In genomic region chr4:120120276-120120675, GRCm38 (mm10) we compare ENCODE assay signal across 8 mouse cellular contexts. TPM values are rescaled to one million over a fixed set of nuclear protein-coding genes. Genes with fewer than 3 reads are reported as not detected.
DNase-seq lines count a peak whose midpoint lies in the region; ATAC-seq lines count a peak whose summit lies in the region.
"Had no signal": no experiment of that assay in that cellular context is flagged by ENCODE, and none has a peak within 500 bp of the region (broad histone marks: within the 10 kb centered on the region; RNA-seq: fewer than 3 reads in every experiment).

No protein-coding gene starts in this region.

- peak; percentile 74 for DNase-seq in urinary bladder, postnatal 14 days (ENCODE audit: low spot score)
- DNase-seq in urinary bladder, adult 2 months (ENCODE audit: low spot score), result no peak
- DNase-seq in adrenal gland, postnatal 10 days, result peak; percentile 84
- peak; percentile 20 for DNase-seq in embryo, embryonic 11.5 days (ENCODE audit: low read depth, low spot score)
- DNase-seq in limb, embryonic 11.5 days (ENCODE audit: low spot score), result peak; percentile 66
- DNase-seq in ovary, postnatal 36 days (ENCODE audit: low spot score), result peak; percentile 62

- no peaks in the 10 kb centered on the region for H3K27me3 ChIP-seq in hindbrain, embryonic 13.5 days
- H3K27me3 ChIP-seq in limb, embryonic 11.5 days (ENCODE audit: control insufficient read depth, insufficient read depth, low read length), result no peaks in the 10 kb centered on the region

- H3K4me1 ChIP-seq in hindbrain, embryonic 13.5 days (replicated peaks), result no peaks in the 10 kb centered on the region
- H3K4me1 ChIP-seq in limb, embryonic 11.5 days (ENCODE audit: control insufficient read depth, insufficient read depth, low read length), result no peaks in the 10 kb centered on the region

- ATAC-seq in hindbrain, embryonic 13.5 days (ENCODE audit: low FRiP score), result peak; percentile 49; the same call in 1 of the 2 replicates
- no peak for ATAC-seq in limb, embryonic 11.5 days (ENCODE audit: insufficient number of reproducible peaks, low FRiP score, low TSS enrichment, low read depth)

- no peak overlapping the region for H3K4me3 ChIP-seq in hindbrain, embryonic 13.5 days
- H3K4me3 ChIP-seq in limb, embryonic 11.5 days (ENCODE audit: low read depth, low read length), result no peak overlapping the region

- no peak overlapping the region for H3K9ac ChIP-seq in hindbrain, embryonic 13.5 days
- no peak overlapping the region for H3K9ac ChIP-seq in limb, embryonic 11.5 days (ENCODE audit: low read length)

- no peak overlapping the region for H3K27ac ChIP-seq in hindbrain, embryonic 13.5 days
- H3K27ac ChIP-seq in limb, embryonic 11.5 days (replicated peaks; ENCODE audit: low read depth, low read length), result no peak overlapping the region

- H3K4me2 ChIP-seq in hindbrain, embryonic 13.5 days, result no peak overlapping the region
- no peak overlapping the region for H3K4me2 ChIP-seq in limb, embryonic 11.5 days (ENCODE audit: low read depth, severe bottlenecking)

- WGBS in hindbrain, embryonic 13.5 days, result 40% methylated on average over 8 of the region's 8 CpGs
- WGBS in limb, embryonic 11.5 days, result 37% methylated on average over 8 of the region's 8 CpGs

- peaks cover 6% of the 10 kb centered on the region; the same call in 1 of the 2 replicates for H3K9me3 ChIP-seq in hindbrain, embryonic 13.5 days
- H3K9me3 ChIP-seq in limb, embryonic 11.5 days (ENCODE audit: control insufficient read depth, low read length), result no peaks in the 10 kb centered on the region

- H3K36me3 ChIP-seq in hindbrain, embryonic 13.5 days, result no peaks in the 10 kb centered on the region
- no peaks in the 10 kb centered on the region for H3K36me3 ChIP-seq in limb, embryonic 11.5 days (ENCODE audit: control insufficient read depth, insufficient read depth, low read length)

RNA-seq across cellular contexts. Expression of gene Edn2, which starts 40.7 kb away (rescaled TPM):
- 0.10 and 0.24 TPM in 2 replicates for polyA plus RNA-seq in urinary bladder, adult 2 months (2012; rRNA removed)
- not detected for total RNA-seq in adrenal gland, postnatal 10 days (2021)
- 0.12 TPM in 1 of 2 replicates, not detected in the other for polyA plus RNA-seq in hindbrain, embryonic 13.5 days (2015; fragmentation: Nextera tagmentation; extraction: Ambion mirVana)
- 0.13 TPM in 1 of 2 replicates, not detected in the other for polyA plus RNA-seq in limb, embryonic 11.5 days (2014; fragmentation: Nextera tagmentation; extraction: Ambion mirVana)

RNA-seq across cellular contexts. Expression of gene AL607142.1, which starts 55.5 kb away (rescaled TPM):
- polyA plus RNA-seq in urinary bladder, adult 2 months (2012; rRNA removed), result not detected in 2 replicates
- total RNA-seq in adrenal gland, postnatal 10 days (2021), result not detected
- not detected in 2 replicates for polyA plus RNA-seq in hindbrain, embryonic 13.5 days (2015; fragmentation: Nextera tagmentation; extraction: Ambion mirVana)
- polyA plus RNA-seq in limb, embryonic 11.5 days (2014; fragmentation: Nextera tagmentation; extraction: Ambion mirVana), result not detected in 2 replicates
- polyA plus RNA-seq: gonadal fat pad, adult 2 months had no signal
